Mouse (Mus musculus) embryonic facial prominence, embryonic 13.5 days (tissue): ENCODE results near the gene Rimkla. TPM values are rescaled to one million over a fixed set of nuclear protein-coding genes. Genes with fewer than 3 reads are reported as not detected.

Experiments used
- polyA plus RNA-seq: library from polyadenylated mRNA; unstranded; fragments of >200 nt; fragmentation: Nextera tagmentation; extraction: Ambion mirVana; gene quantifications from 2 replicates; pipeline ENCODE4 v1.2.1, GENCODE M21; 2015

The Rimkla gene
- polyA plus RNA-seq, 1 experiment from 2014 or later = 1.2 TPM

Other genes starting within 250 kb of the Rimkla start
- 0.24 TPM in 1 of 2 replicates, not detected in the other for gene Cldn19, start 237.2 kb downstream of the Rimkla start, polyA plus RNA-seq
- gene Ybx1, start 198.0 kb downstream of the Rimkla start, polyA plus RNA-seq = 680 and 805 TPM in 2 replicates
- gene Ppih, start 172.1 kb downstream of the Rimkla start, polyA plus RNA-seq = 103 and 125 TPM in 2 replicates
- 5.0 and 6.4 TPM in 2 replicates for gene Ccdc30, start 77.1 kb downstream of the Rimkla start, polyA plus RNA-seq
- 28.3 and 32.2 TPM in 2 replicates for gene Ppcs, start 70.2 kb downstream of the Rimkla start, polyA plus RNA-seq
- gene Zmynd12, start 69.8 kb downstream of the Rimkla start, polyA plus RNA-seq = 0.63 TPM in 1 of 2 replicates, not detected in the other
- 27.1 and 29.6 TPM in 2 replicates for gene Foxj3, start 44.4 kb upstream of the Rimkla start, polyA plus RNA-seq
- 5.1 and 5.7 TPM in 2 replicates for gene Frg2f1, start 46.9 kb upstream of the Rimkla start, polyA plus RNA-seq
- gene Guca2a, start 145.1 kb upstream of the Rimkla start, polyA plus RNA-seq = 2.6 TPM in 1 of 2 replicates, not detected in the other
- gene Guca2b, start 166.3 kb upstream of the Rimkla start, polyA plus RNA-seq = 3.5 TPM in 1 of 2 replicates, not detected in the other
- gene Hivep3, start 241.2 kb upstream of the Rimkla start, polyA plus RNA-seq = 3.6 and 3.7 TPM in 2 replicates